Mouse (Mus musculus): ENCODE measurements around the gene Hsd17b14. TPM values are rescaled to one million over a fixed set of nuclear protein-coding genes. Genes with fewer than 3 reads are reported as not detected.
"Not testable (repeated sequence)": the region's sequence is repeated elsewhere in the genome, so short reads cannot be mapped to it uniquely, and the experiment has no call there.

The Hsd17b14 gene
- 0.43 and 0.55 TPM in 2 replicates for polyA plus RNA-seq (2016; fragmentation: Nextera tagmentation; extraction: Ambion mirVana)

- 43% methylated on average over 8 of the region's 8 CpGs for WGBS
- no peaks in the 10 kb centered on the region for H3K27me3 ChIP-seq (ENCODE audit: low read depth, poor library complexity, severe bottlenecking)
- no peak for DNase-seq (ENCODE audit: low spot score)
- H3K4me1 ChIP-seq = peaks cover 7% of the 10 kb centered on the region; the same call in 1 of the 2 replicates
- no peak within 1 kb of the TSS for H3K27ac ChIP-seq (replicated peaks)
- H3K4me3 ChIP-seq = no peak within 1 kb of the TSS
- no peaks in the 10 kb centered on the region for H3K36me3 ChIP-seq
- no peaks in the 10 kb centered on the region for H3K9me3 ChIP-seq (replicated peaks)
These were observed at the start of gene Hsd17b14 for GRCm38 (mm10) chr7:45554744-45555143. TSS of gene Hsd17b14 (plus strand) at chr7:45554893.

DNA sequence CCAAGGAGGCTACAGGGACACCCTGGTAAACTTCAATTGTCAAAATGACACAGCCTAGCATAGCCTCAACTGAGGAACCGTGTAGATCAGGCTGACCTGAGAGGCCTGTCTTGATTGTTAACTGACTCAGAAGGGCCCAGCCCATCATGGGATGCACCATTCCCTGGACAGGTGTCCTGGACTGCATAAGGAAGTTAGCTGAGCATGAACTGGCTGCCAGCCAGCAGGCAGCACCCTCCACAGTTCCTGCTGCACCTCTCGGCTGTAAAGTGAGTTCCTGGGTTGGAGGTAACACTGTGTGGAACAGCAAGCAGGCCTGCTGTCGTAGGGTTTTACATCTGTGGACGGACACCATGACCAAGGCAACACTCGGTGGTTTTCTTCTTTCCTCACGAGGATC, 47.1 kb upstream of the Hsd17b14 start:
- H3K4me3 ChIP-seq = no peak overlapping the region
- WGBS = 89% methylated on average over 6 of the region's 6 CpGs
- DNase-seq (ENCODE audit: low spot score) = no peak
- H3K4me1 ChIP-seq = peaks cover 15% of the 10 kb centered on the region
- H3K36me3 ChIP-seq = peaks cover 35% of the 10 kb centered on the region
- H3K27me3 ChIP-seq (ENCODE audit: low read depth, poor library complexity, severe bottlenecking) = no peaks in the 10 kb centered on the region
- H3K27ac ChIP-seq (replicated peaks) = no peak overlapping the region
- H3K9me3 ChIP-seq (replicated peaks) = no peaks in the 10 kb centered on the region

- WGBS = 94% methylated on average over 6 of the region's 6 CpGs
- Histone ChIP-seq H3K27ac (replicated peaks) (no peak overlapping the region), H3K9me3 (replicated peaks) (no peaks in the 10 kb centered on the region), H3K36me3 (peaks cover 26% of the 10 kb centered on the region), H3K27me3 (ENCODE audit: low read depth, poor library complexity, severe bottlenecking) (no peaks in the 10 kb centered on the region), H3K4me3 (peak overlapping the region; percentile 67; the same call in 1 of the 2 replicates), H3K4me1 (peaks cover 15% of the 10 kb centered on the region)
- no peak for DNase-seq (ENCODE audit: low spot score)
These were observed 46.1 kb upstream of the Hsd17b14 start for GRCm38 (mm10) chr7:45508561-45508960.

DNA sequence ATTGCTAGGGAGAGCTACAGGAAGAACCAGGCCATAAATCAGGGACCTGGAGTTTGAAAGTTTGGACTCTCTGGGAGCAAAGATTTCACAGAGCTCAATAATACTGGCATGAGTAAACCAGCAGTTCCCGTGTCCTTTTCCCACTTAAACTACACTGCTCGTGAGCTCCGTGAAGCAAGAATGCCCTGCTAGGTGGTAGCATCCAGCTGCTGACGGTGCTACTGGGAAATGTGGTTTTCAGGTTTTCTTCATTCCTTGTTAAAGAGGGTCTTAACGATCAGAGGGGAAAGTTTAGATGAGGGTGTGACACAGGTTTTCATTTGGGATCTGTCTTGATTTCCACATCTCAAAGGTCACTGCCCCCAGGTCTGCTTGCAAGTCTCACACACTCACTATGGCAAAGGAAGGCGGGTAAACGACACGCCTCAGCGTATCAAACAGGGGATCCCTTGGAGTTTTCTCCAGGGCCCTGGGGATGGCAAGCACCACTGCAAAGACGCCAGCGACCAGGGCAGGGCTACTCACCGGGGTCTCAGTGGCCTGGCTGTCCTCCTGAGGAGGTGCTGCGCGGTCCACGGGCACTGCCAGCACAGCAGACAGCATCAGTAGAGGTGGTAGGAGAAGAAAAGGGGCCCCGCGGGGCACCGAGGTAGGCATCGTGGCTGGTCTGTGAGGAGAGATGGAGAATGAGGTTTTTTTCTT, 45.4 kb upstream of the Hsd17b14 start:
- peaks cover 26% of the 10 kb centered on the region for H3K36me3 ChIP-seq
- WGBS = 49% methylated on average over 19 of the region's 19 CpGs
- H3K4me1 ChIP-seq = peaks cover 15% of the 10 kb centered on the region
- peak overlapping the region; percentile 90 for H3K27ac ChIP-seq (replicated peaks)
- DNase-seq (ENCODE audit: low spot score) = no peak
- no peaks in the 10 kb centered on the region for H3K9me3 ChIP-seq (replicated peaks)
- H3K4me3 ChIP-seq = peak overlapping the region; percentile 67
- no peaks in the 10 kb centered on the region for H3K27me3 ChIP-seq (ENCODE audit: low read depth, poor library complexity, severe bottlenecking)

- Histone ChIP-seq H3K4me3 (peak within 1 kb of the TSS; percentile 67), H3K36me3 (peaks cover 20% of the 10 kb centered on the region), H3K27me3 (ENCODE audit: low read depth, poor library complexity, severe bottlenecking) (no peaks in the 10 kb centered on the region), H3K9me3 (replicated peaks) (no peaks in the 10 kb centered on the region), H3K27ac (replicated peaks) (peak within 1 kb of the TSS; percentile 90), H3K4me1 (peaks cover 15% of the 10 kb centered on the region)
- DNase-seq (ENCODE audit: low spot score) = peak; percentile 91
- WGBS = under 1% methylated on average over 44 of the region's 44 CpGs
These were observed 44.5 kb upstream of the Hsd17b14 start, which contains the start of gene Nucb1 for GRCm38 (mm10) chr7:45509912-45510787. TSS of gene Nucb1 (minus strand) at chr7:45510406.

GRCm38 (mm10) chr7:45514411-45514810, 40.3 kb upstream of the Hsd17b14 start:
- Histone ChIP-seq H3K36me3 (no peaks in the 10 kb centered on the region), H3K4me3 (no peak overlapping the region), H3K4me1 (peaks cover 14% of the 10 kb centered on the region), H3K9me3 (replicated peaks) (no peaks in the 10 kb centered on the region), H3K27ac (replicated peaks) (no peak overlapping the region), H3K27me3 (ENCODE audit: low read depth, poor library complexity, severe bottlenecking) (no peaks in the 10 kb centered on the region)
- no peak for DNase-seq (ENCODE audit: low spot score)
- 88% methylated on average over 7 of the region's 7 CpGs for WGBS

- H3K4me3 ChIP-seq = 0 out of 2 replicates have a peak overlapping the region, but pooled peaks have one; percentile 3
- DNase-seq (ENCODE audit: low spot score) = peak; percentile 26
These were observed 39.3 kb upstream of the Hsd17b14 start for GRCm38 (mm10) chr7:45515436-45515835.

GRCm38 (mm10) chr7:45516846-45517245, 37.8 kb upstream of the Hsd17b14 start:
- 68% methylated on average over 5 of the region's 5 CpGs for WGBS
- DNase-seq (ENCODE audit: low spot score) = not testable (repeated sequence)

More at GRCm38 (mm10) chr7:45515436-45515835, 39.3 kb upstream of the Hsd17b14 start:
- no peaks in the 10 kb centered on the region for H3K27me3 ChIP-seq (ENCODE audit: low read depth, poor library complexity, severe bottlenecking)
- peaks cover 9% of the 10 kb centered on the region; the same call in 1 of the 2 replicates for H3K4me1 ChIP-seq
- H3K9me3 ChIP-seq (replicated peaks) = no peaks in the 10 kb centered on the region
- H3K36me3 ChIP-seq = no peaks in the 10 kb centered on the region
- H3K27ac ChIP-seq (replicated peaks) = no peak overlapping the region
- 27% methylated on average over 16 of the region's 16 CpGs for WGBS

DNA sequence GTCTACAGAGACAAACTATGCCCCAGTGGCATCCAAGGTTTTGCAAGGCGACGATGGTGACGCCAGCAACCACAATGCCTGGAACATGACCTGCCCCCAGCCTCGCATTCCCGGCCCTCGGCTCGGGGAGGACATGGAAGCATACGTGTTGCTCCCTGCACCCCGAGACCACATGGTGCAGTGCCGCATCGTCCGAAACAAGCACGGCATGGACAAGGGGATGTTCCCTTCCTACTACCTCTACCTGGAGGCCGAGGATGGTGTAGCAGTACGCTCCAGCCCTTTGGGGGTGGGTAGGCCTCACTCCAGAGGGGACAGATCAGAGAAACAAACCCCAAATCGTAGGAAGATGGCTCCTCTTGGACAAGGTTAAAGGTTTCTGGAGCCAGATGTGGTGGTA, 36.1 kb upstream of the Hsd17b14 start:
- DNase-seq (ENCODE audit: low spot score) = no peak
- H3K27ac ChIP-seq (replicated peaks) = no peak overlapping the region
- 92% methylated on average over 16 of the region's 16 CpGs for WGBS
- H3K4me1 ChIP-seq = peaks cover 27% of the 10 kb centered on the region
- peaks cover 4% of the 10 kb centered on the region for H3K36me3 ChIP-seq
- H3K4me3 ChIP-seq = no peak overlapping the region
- no peaks in the 10 kb centered on the region for H3K9me3 ChIP-seq (replicated peaks)
- no peaks in the 10 kb centered on the region for H3K27me3 ChIP-seq (ENCODE audit: low read depth, poor library complexity, severe bottlenecking)

More at GRCm38 (mm10) chr7:45516846-45517245, 37.8 kb upstream of the Hsd17b14 start:
- H3K36me3 ChIP-seq; H3K27ac ChIP-seq (replicated peaks); H3K9me3 ChIP-seq (replicated peaks); H3K4me3 ChIP-seq; H3K27me3 ChIP-seq (ENCODE audit: low read depth, poor library complexity, severe bottlenecking): not testable (repeated sequence)
- peaks cover 13% of the 10 kb centered on the region; the same call in 1 of the 2 replicates for H3K4me1 ChIP-seq

GRCm38 (mm10) chr7:45519345-45520120, 35.2 kb upstream of the Hsd17b14 start:
- DNase-seq (ENCODE audit: low spot score) = no peak
- Histone ChIP-seq H3K4me1 (peaks cover 33% of the 10 kb centered on the region), H3K27ac (replicated peaks) (no peak overlapping the region), H3K27me3 (ENCODE audit: low read depth, poor library complexity, severe bottlenecking) (no peaks in the 10 kb centered on the region), H3K4me3 (no peak overlapping the region), H3K36me3 (peaks cover 11% of the 10 kb centered on the region), H3K9me3 (replicated peaks) (no peaks in the 10 kb centered on the region)
- 84% methylated on average over 8 of the region's 8 CpGs for WGBS

DNA sequence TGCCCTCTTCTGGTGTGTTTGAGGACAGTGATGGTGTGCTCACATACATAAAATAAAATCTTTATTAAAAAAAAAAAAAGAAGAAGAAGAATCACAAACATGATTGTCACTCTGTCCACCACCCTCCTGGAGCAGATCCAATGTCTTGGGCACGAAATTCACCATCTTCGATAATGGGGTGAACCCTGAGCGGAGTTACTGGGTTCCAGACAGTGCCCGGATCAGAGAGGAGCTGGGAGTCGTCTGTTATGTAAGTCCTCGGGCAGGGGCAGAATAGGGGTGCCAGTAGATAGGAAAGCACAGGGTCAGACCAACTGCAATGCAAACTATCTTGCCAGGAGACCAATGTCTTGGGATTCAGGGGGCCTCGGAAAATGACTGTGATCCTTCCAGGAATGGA, 34.1 kb upstream of the Hsd17b14 start:
- Histone ChIP-seq H3K4me3 (no peak overlapping the region), H3K27ac (replicated peaks) (no peak overlapping the region), H3K4me1 (peaks cover 40% of the 10 kb centered on the region), H3K27me3 (ENCODE audit: low read depth, poor library complexity, severe bottlenecking) (no peaks in the 10 kb centered on the region), H3K9me3 (replicated peaks) (no peaks in the 10 kb centered on the region), H3K36me3 (peaks cover 11% of the 10 kb centered on the region)
- WGBS = 96% methylated on average over 7 of the region's 7 CpGs
- DNase-seq (ENCODE audit: low spot score) = no peak

- Histone ChIP-seq H3K4me1 (peaks cover 35% of the 10 kb centered on the region), H3K4me3 (peak overlapping the region; percentile 63), H3K36me3 (peaks cover 11% of the 10 kb centered on the region), H3K27me3 (ENCODE audit: low read depth, poor library complexity, severe bottlenecking) (no peaks in the 10 kb centered on the region), H3K9me3 (replicated peaks) (no peaks in the 10 kb centered on the region), H3K27ac (replicated peaks) (peak overlapping the region; percentile 91)
- DNase-seq (ENCODE audit: low spot score) = peak; percentile 87
- under 1% methylated on average over 28 of the region's 28 CpGs for WGBS
These were observed 32.9 kb upstream of the Hsd17b14 start for GRCm38 (mm10) chr7:45521728-45522184.
